ENCODE assay signal across 18 mouse cellular contexts in the genomic region with DNA sequence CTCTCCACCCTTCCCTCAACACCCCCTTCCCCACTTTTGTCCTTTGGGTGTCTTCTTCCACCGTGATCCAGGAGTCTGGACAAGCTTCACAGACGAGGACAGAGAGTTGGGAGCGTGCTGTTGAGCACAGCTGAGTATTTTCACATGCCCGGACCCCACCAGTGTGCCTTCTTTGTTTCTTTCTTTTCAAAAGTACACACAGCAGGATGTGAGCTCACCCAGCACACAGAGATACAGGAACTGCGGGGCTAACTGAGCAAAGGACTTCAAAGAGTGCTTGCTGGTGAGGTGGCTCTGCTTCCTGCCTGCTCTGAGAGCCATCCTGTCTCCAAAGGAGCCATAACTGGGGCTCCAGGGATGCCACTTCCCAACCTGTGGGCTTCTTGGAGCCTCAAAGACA. TPM values are rescaled to one million over a fixed set of nuclear protein-coding genes. Genes with fewer than 3 reads are reported as not detected.
DNase-seq lines count a peak whose midpoint lies in the region; ATAC-seq and TF ChIP-seq lines count a peak whose summit lies in the region.
"Had no signal": no experiment of that assay in that cellular context is flagged by ENCODE, and none has a peak within 500 bp of the region (broad histone marks: within the 10 kb centered on the region; RNA-seq: fewer than 3 reads in every experiment).

No protein-coding gene starts in this region.

- H3K4me3 ChIP-seq in heart, embryonic 16.5 days (ENCODE audit: low read length), result no peak overlapping the region
- no peak overlapping the region for H3K4me3 ChIP-seq in heart, embryonic 10.5 days
- no peak overlapping the region for H3K4me3 ChIP-seq in left cerebral cortex, adult 2 months
- H3K4me3 ChIP-seq: embryonic facial prominence, embryonic 12.5 days; heart, adult 2 months had no signal

- H3K9ac ChIP-seq in heart, embryonic 16.5 days (ENCODE audit: low read length), result no peak overlapping the region
- H3K9ac ChIP-seq: embryonic facial prominence, embryonic 12.5 days had no signal

- peak overlapping the region; percentile 78 for H3K27ac ChIP-seq in heart, embryonic 16.5 days (ENCODE audit: low read length)
- H3K27ac ChIP-seq in heart, embryonic 10.5 days, result no peak overlapping the region
- no peak overlapping the region for H3K27ac ChIP-seq in left cerebral cortex, adult 2 months
- H3K27ac ChIP-seq: embryonic facial prominence, embryonic 12.5 days; heart, adult 2 months; macrophage; stomach, postnatal 0 days had no signal

- no peaks in the 10 kb centered on the region for H3K9me3 ChIP-seq in heart, embryonic 16.5 days (replicated peaks; ENCODE audit: control insufficient read depth, low read length)
- H3K9me3 ChIP-seq in heart, embryonic 10.5 days, result no peaks in the 10 kb centered on the region
- H3K9me3 ChIP-seq: embryonic facial prominence, embryonic 12.5 days had no signal

- intact Hi-C loops in left cerebral cortex, postnatal 4 days (cut with DNase I), result no loop called here
- intact Hi-C loops in left cerebral cortex, adult 2 months (cut with DNase I), result no loop called here

- H3K27me3 ChIP-seq in heart, embryonic 16.5 days (ENCODE audit: control insufficient read depth, insufficient read depth, low read length), result no peaks in the 10 kb centered on the region
- H3K27me3 ChIP-seq in heart, embryonic 10.5 days (ENCODE audit: insufficient read depth, poor library complexity, severe bottlenecking), result no peaks in the 10 kb centered on the region
- H3K27me3 ChIP-seq: embryonic facial prominence, embryonic 12.5 days had no signal

- TF ChIP-seq CTCF in left cerebral cortex, adult 2 months (IDR thresholded peaks at IDR 0.05), result no peak

- ATAC-seq in heart, embryonic 16.5 days (replicated peaks; ENCODE audit: extremely low read depth, insufficient read depth, low FRiP score), result peak; percentile 42
- peak; percentile 37 for ATAC-seq in megakaryocyte, adult 5-6 weeks (ENCODE audit: poor library complexity, severe bottlenecking)

- DNase-seq in heart, embryonic 10.5 days (ENCODE audit: low spot score), result no peak
- peak; percentile 59 to 61 for DNase-seq in CD8-positive naive resting alpha-beta T cell, adult 2 months (ENCODE audit: low read depth in 2 of 2, low spot score in 2 of 2)
- peak; percentile 79 for DNase-seq in thymus, postnatal 14 days
- DNase-seq in left cerebral cortex, postnatal 4 days, result no peak
- DNase-seq in lung, adult 18-20 months, result no peak
- DNase-seq in left cerebral cortex, adult 2 months (ENCODE audit: extremely low spot score in 1 of 2, low spot score in 2 of 2), result no peak
- DNase-seq: adrenal gland, adult 2 months; cerebellum, adult 18-20 months; gastrocnemius, postnatal 10 days; heart, adult 2 months; heart, postnatal 4 days; kidney, postnatal 10 days; midbrain, embryonic 14.5 days had no signal

- no peak overlapping the region for H3K4me2 ChIP-seq in heart, embryonic 16.5 days (ENCODE audit: low read depth, low read length)
- H3K4me2 ChIP-seq: embryonic facial prominence, embryonic 12.5 days had no signal

- no peaks in the 10 kb centered on the region for H3K36me3 ChIP-seq in heart, embryonic 16.5 days (ENCODE audit: control insufficient read depth, insufficient read depth)
- H3K36me3 ChIP-seq in heart, embryonic 10.5 days, result no peaks in the 10 kb centered on the region
- H3K36me3 ChIP-seq: embryonic facial prominence, embryonic 12.5 days had no signal

- H3K4me1 ChIP-seq in heart, embryonic 16.5 days (ENCODE audit: control insufficient read depth, insufficient read depth, low read length), result no peaks in the 10 kb centered on the region
- peaks cover 1% of the 10 kb centered on the region; the same call in 1 of the 2 replicates for H3K4me1 ChIP-seq in heart, embryonic 10.5 days

- 56% methylated on average over 5 of the region's 5 CpGs for WGBS in heart, embryonic 16.5 days
- 70% methylated on average over 5 of the region's 5 CpGs for WGBS in heart, embryonic 10.5 days

RNA-seq across cellular contexts. Expression of a gene that starts 32.3 kb away (rescaled TPM):
- 3.1 and 5.9 TPM in 2 replicates for polyA plus RNA-seq in heart, embryonic 16.5 days (2015; fragmentation: Nextera tagmentation; extraction: Ambion mirVana)
- 1.3 and 2.1 TPM in 2 replicates for polyA plus RNA-seq in heart, embryonic 10.5 days (2016; fragmentation: Nextera tagmentation; extraction: Ambion mirVana)
- total RNA-seq in megakaryocyte, adult 5-6 weeks (2015), result 3.2 and 4.3 TPM in 2 replicates
- 3.5 and 3.9 TPM in 2 replicates for total RNA-seq in megakaryocyte, adult 5-6 weeks (2017)
- total RNA-seq in left cerebral cortex, postnatal 4 days (2021), result 1 to 10 TPM; 6.6 to 7.0 TPM
- 1 to 10 TPM; 6.8 to 7.5 TPM for total RNA-seq in left cerebral cortex, adult 2 months (2021)

Comparison
In these comparisons a context has a peak if more than half of its experiments do, and no peak if none do; other contexts are left out.
1. DNase-seq: peak in CD8-positive naive resting alpha-beta T cell, adult 2 months (2 of 2) and thymus, postnatal 14 days (single experiment); none in heart, embryonic 10.5 days (single experiment), left cerebral cortex, postnatal 4 days (single experiment), lung, adult 18-20 months (0 of 2) and left cerebral cortex, adult 2 months (0 of 2).